Mouse (Mus musculus) brain, embryonic 14.5 days (tissue): ENCODE measurements around the gene A730061H03Rik. TPM values are rescaled to one million over a fixed set of nuclear protein-coding genes. Genes with fewer than 3 reads are reported as not detected.

Source experiments
- DNase-seq: peaks from one replicate; pipeline ENCODE4 v3.0.0-alpha.2; 2011; ENCODE audit warnings: low read depth
- CTCF ChIP-seq: fragments of 200-500 bp; IDR thresholded peaks from 2 replicates; pipeline ENCODE4 v1.5.1; 2012; ENCODE audit warnings: inconsistent platforms, mild to moderate bottlenecking, moderate library complexity, borderline replicate concordance; ENCODE audit not compliant: insufficient read depth, insufficient read length; ENCODE audit errors: extremely low read depth
- POLR2A ChIP-seq: fragments of 200-500 bp; IDR thresholded peaks from 2 replicates; pipeline ENCODE4 v1.6.1; 2012; ENCODE audit warnings: mild to moderate bottlenecking, inconsistent platforms, borderline replicate concordance; ENCODE audit not compliant: poor library complexity, insufficient read depth, insufficient read length, severe bottlenecking; ENCODE audit errors: extremely low read depth
- polyA plus RNA-seq: library from polyadenylated mRNA; depleted of rRNA; stranded (reverse); fragments of >200 nt; gene quantifications from 2 replicates; pipeline ENCODE4 v1.2.3, GENCODE M21; 2012

Gene A730061H03Rik
- polyA plus RNA-seq, 1 experiment, result 0.92 TPM

- peak; percentile 97 for DNase-seq
- TF ChIP-seq POLR2A, result peak; percentile 1; the same call in 1 of the 2 replicates
- TF ChIP-seq CTCF, result no peak
These were observed 31.2 kb upstream of the A730061H03Rik start, which contains the start of gene Rnf31 for GRCm38 (mm10) chr14:55591331-55591891. Gene Rnf31 (plus strand): TSS chr14:55591708.

DNA sequence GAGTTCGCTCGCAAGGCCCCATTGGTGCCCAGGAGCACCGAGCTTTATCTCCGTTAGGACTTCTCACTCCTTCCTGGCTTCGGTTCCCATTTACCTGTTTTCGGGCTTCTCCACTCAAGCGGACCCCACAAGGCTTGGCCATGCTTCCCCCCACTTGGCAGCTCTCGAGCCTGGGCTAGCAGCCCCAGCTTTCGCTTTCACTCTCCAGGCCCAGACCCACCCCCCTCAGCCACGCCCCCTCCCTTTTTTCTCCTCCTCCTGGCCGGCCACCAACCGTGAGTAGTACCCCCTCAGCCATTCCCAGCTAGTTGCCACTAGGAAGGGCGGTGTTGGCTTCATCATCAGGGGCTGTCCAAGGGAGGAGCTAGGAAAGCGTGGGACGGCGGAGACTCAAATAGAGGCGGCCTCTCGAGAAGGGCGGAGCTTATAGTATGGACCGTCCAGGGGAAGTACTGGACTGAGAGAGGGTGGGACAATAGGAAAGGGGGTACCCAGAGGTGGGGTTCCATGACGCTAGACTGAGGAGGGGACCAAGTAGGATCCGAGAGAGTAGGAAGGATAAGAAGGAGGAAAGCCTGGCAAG is 30.6 kb upstream of the A730061H03Rik start, which contains the start of gene Psme2:
Gene Psme2 (minus strand): TSS at position 366 of the 583 bp plus-strand sequence.
- TF ChIP-seq POLR2A (peak; percentile 9; the same call in 1 of the 2 replicates), CTCF (peak; percentile 2; the same call in 1 of the 2 replicates)
- DNase-seq, result peak; percentile 99

DNA sequence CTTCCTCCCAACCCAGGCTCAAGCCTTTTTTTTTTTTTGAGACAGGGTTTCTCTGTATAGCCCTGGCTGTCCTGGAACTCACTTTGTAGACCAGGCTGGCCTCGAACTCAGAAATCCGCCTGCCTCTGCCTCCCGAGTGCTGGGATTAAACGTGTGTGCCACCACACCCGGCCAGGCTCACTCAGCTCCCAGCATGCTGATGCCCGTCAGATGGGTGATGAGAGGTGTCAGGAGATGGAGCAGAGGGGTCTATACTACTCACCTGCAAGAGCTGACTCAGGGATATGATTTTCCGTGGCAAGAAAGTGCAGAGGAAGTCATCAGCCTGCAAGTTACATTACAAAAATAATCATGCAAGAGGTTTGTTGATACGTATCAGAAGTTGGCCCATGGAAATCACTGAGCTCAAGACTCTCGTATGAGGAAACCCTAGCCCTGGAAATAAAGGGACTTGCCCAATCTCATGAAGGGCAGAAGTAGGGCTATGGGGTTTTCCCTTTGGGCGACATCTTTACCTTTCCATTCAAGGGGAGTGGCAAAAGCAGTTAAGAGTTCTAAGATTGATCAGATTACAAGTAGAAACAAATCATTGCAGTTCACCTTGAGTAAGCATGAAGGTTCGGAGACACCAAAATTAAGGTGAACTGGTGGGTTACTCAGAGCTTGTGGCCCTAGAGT is 29.7 kb upstream of the A730061H03Rik start:
- TF ChIP-seq CTCF (no peak), POLR2A (no peak)
- no peak for DNase-seq

- DNase-seq, result no peak
- TF ChIP-seq POLR2A (no peak), CTCF (no peak)
These were observed 29.1 kb upstream of the A730061H03Rik start for GRCm38 (mm10) chr14:55589271-55589670.

GRCm38 (mm10) chr14:55586149-55586548 is 25.9 kb upstream of the A730061H03Rik start:
- TF ChIP-seq POLR2A (no peak), CTCF (no peak)
- no peak for DNase-seq

- TF ChIP-seq POLR2A, result no peak
- TF ChIP-seq CTCF, result no peak
These were observed 25.4 kb upstream of the A730061H03Rik start for GRCm38 (mm10) chr14:55585566-55585960.

DNA sequence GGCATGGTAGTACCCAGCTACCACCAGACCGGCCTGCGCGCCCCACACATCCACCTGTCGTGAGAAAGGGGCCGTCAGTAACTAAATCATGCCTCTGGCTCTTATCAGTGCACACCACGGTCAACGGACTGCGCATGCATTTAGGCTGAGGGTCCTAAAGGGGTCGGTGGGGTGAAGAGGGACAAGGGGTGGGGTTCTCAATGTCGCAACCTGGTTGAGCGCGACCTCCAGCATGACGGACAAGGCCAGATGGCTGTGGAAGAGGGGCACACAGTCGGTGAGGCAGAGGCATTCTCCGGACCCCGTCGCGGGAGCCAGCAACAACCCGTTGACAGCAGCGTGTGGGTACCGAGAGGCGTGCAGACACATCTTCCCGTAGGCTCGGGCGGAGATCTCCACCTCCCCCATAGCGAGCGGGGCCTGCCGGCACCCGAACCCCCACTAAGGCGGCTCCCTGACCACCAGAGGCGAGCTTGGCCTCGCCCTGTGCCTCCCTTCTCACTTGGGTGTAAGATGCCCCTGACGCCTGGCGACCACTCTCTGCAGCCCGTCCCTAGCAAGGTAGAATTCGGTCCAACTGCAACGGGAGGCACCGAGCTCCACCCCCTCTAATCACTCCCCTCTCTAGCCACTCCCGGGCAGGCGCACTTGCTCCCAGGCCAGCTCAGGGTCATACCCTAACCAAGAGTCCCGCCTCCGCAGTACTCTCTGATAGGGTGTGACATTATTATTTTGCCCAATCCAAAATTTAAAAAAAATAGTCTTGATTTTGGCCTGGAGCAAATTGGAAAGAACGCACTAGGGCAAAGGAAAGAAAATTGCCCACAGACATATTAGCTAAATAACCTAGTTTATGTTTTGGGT is 24.7 kb upstream of the A730061H03Rik start, which contains the start of gene Emc9:
Gene Emc9 (minus strand): TSS at position 601 of the 864 bp plus-strand sequence.
- TF ChIP-seq POLR2A, result no peak
- no peak for TF ChIP-seq CTCF
- DNase-seq, result peak; percentile 46

More at GRCm38 (mm10) chr14:55585566-55585960, 25.4 kb upstream of the A730061H03Rik start:
- no peak for DNase-seq

DNA sequence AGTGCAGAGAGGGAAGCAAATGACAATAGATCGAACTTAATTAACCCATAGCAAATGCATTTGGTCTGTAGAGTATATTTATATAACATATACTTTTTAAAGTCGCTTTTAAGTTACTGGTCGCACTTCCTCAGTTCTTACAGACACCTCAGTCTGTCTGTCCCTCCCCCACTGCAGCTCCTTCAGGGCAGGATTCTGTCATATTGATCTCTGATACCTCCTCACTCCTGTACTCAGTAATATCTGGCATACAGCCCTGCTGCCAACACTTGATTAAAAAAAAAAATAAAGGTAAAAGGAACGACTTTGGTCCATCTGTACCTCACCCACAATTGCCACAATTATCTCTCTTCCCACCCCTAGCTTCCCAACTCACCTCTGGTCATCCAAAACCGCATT is 24.1 kb upstream of the A730061H03Rik start:
- TF ChIP-seq CTCF, result no peak
- TF ChIP-seq POLR2A, result no peak
- no peak for DNase-seq

DNA sequence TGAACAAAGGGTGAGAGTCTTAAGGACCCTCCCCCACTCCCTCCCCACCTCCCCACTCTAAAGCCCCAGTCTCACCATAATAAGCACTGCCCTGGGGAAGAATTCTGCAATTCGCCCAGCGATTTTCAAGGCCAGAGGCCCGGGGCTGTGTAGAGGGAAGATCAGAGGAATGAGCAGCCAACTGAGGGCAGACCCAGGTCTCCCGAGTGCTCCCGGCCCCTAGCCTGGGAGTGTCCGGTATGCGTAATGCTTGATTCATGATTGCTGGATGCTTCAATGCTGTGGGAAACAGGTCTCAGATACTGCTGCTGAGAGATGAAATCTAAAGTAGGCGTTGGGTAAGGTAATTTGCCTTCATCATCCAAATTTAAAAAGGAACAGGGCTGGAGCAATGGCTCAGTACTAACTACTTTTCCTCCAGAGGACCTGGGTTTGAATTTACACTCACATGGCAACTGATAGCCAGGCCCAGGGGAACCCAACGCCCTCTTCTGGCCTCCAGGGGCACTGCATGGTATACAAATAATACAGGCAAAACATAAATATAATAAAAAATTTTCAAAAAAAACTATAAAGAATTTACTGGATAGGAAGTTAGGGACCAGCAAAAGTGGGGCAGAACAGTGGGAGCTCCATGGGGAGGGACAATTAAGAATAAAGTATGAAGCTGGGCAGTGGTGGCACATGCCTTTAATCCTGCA is 21.9 kb upstream of the A730061H03Rik start:
- TF ChIP-seq CTCF (peak; percentile 43; the same call in 1 of the 2 replicates), POLR2A (no peak)
- DNase-seq, result no peak

GRCm38 (mm10) chr14:55580731-55581130 is 20.5 kb upstream of the A730061H03Rik start:
- DNase-seq, result no peak

More at GRCm38 (mm10) chr14:55580731-55581130, 20.5 kb upstream of the A730061H03Rik start:
- TF ChIP-seq CTCF (no peak), POLR2A (no peak)
